Mouse (Mus musculus): Measurements from ENCODE around the gene Slc30a1.

Gene Slc30a1

GRCm38 (mm10) chr1:191896806-191897552, 9.6 kb upstream of the Slc30a1 start:
- no peak for DNase-seq

- peak in 1 of 2 experiments; percentile 18 for DNase-seq
These were observed 682 bp upstream of the Slc30a1 start for GRCm38 (mm10) chr1:191905637-191906533.

GRCm38 (mm10) chr1:191907431-191907810, 854 bp downstream of the Slc30a1 start:
- peak; percentile 80 to 84 for DNase-seq

GRCm38 (mm10) chr1:191908906-191909305, 2.3 kb downstream of the Slc30a1 start:
- DNase-seq, result no peak

- DNase-seq, result no peak
These were observed 2.7 kb downstream of the Slc30a1 start for GRCm38 (mm10) chr1:191909316-191909715.

GRCm38 (mm10) chr1:191910646-191911045, 4.1 kb downstream of the Slc30a1 start:
- no peak for DNase-seq

- no peak for DNase-seq
These were observed 4.6 kb downstream of the Slc30a1 start for GRCm38 (mm10) chr1:191911067-191911668.

- DNase-seq, result no peak
These were observed 8.1 kb downstream of the Slc30a1 start for GRCm38 (mm10) chr1:191914647-191915046.

GRCm38 (mm10) chr1:191915586-191915985, 9.0 kb downstream of the Slc30a1 start:
- no peak for DNase-seq

- no peak for DNase-seq
These were observed 10.3 kb downstream of the Slc30a1 start for GRCm38 (mm10) chr1:191916876-191917275.

- DNase-seq, result no peak
These were observed 12.8 kb downstream of the Slc30a1 start for GRCm38 (mm10) chr1:191919336-191919735.

- no peak for DNase-seq
These were observed 15.1 kb downstream of the Slc30a1 start for GRCm38 (mm10) chr1:191921701-191922100.

GRCm38 (mm10) chr1:191925496-191925895, 18.9 kb downstream of the Slc30a1 start:
- DNase-seq, result no peak

GRCm38 (mm10) chr1:191926681-191927080, 20.1 kb downstream of the Slc30a1 start:
- DNase-seq, result no peak

GRCm38 (mm10) chr1:191928345-191928744, 21.8 kb downstream of the Slc30a1 start:
- no peak for DNase-seq

- DNase-seq, result no peak
These were observed 22.5 kb downstream of the Slc30a1 start for GRCm38 (mm10) chr1:191929065-191929464.

- no peak for DNase-seq
These were observed 23.4 kb downstream of the Slc30a1 start for GRCm38 (mm10) chr1:191929897-191930524.

GRCm38 (mm10) chr1:191930525-191931105, 24.0 kb downstream of the Slc30a1 start:
- no peak for DNase-seq

GRCm38 (mm10) chr1:191932286-191932985, 25.9 kb downstream of the Slc30a1 start:
- DNase-seq, result no peak

- no peak for DNase-seq
These were observed 26.5 kb downstream of the Slc30a1 start for GRCm38 (mm10) chr1:191932986-191933632.

- DNase-seq, result no peak
These were observed 37.1 kb downstream of the Slc30a1 start for GRCm38 (mm10) chr1:191943638-191944037.

Data from thymus, postnatal 36 days (tissue).